In genomic region chr4:96968545-96969164, GRCm38 (mm10) we compare ENCODE assay signal across 15 mouse cellular contexts.
DNase-seq lines count a peak whose midpoint lies in the region; ATAC-seq lines count a peak whose summit lies in the region.
"Had no signal": no experiment of that assay in that cellular context is flagged by ENCODE, and none has a peak within 500 bp of the region (broad histone marks: within the 10 kb centered on the region; RNA-seq: fewer than 3 reads in every experiment).

No protein-coding gene starts in this region.

- H3K9me3 ChIP-seq in hindbrain, embryonic 11.5 days (ENCODE audit: control insufficient read depth, low read length): no peaks in the 10 kb centered on the region
- H3K9me3 ChIP-seq in hindbrain, embryonic 10.5 days: no peaks in the 10 kb centered on the region
- no peaks in the 10 kb centered on the region for H3K9me3 ChIP-seq in neural tube, embryonic 15.5 days (replicated peaks)
- H3K9me3 ChIP-seq: liver, embryonic 13.5 days; megakaryocyte, embryonic 14.5 days had no signal

- H3K36me3 ChIP-seq in hindbrain, embryonic 11.5 days (ENCODE audit: control insufficient read depth, insufficient read depth, low read length): no peaks in the 10 kb centered on the region
- H3K36me3 ChIP-seq in hindbrain, embryonic 10.5 days: no peaks in the 10 kb centered on the region
- no peaks in the 10 kb centered on the region for H3K36me3 ChIP-seq in neural tube, embryonic 15.5 days
- H3K36me3 ChIP-seq: liver, embryonic 13.5 days had no signal

- WGBS in hindbrain, embryonic 11.5 days: 81% methylated on average over 10 of the region's 10 CpGs
- 78% methylated on average over 10 of the region's 10 CpGs for WGBS in hindbrain, embryonic 10.5 days
- 44% methylated on average over 10 of the region's 10 CpGs for WGBS in neural tube, embryonic 15.5 days

- H3K27ac ChIP-seq in hindbrain, embryonic 11.5 days (ENCODE audit: low read depth, low read length): no peak overlapping the region
- H3K27ac ChIP-seq in hindbrain, embryonic 10.5 days: no peak overlapping the region
- peak overlapping the region; percentile 45; the same call in 1 of the 2 replicates for H3K27ac ChIP-seq in neural tube, embryonic 15.5 days (replicated peaks)
- H3K27ac ChIP-seq: liver, embryonic 13.5 days had no signal

- no peaks in the 10 kb centered on the region for H3K27me3 ChIP-seq in hindbrain, embryonic 11.5 days (ENCODE audit: control insufficient read depth, insufficient read depth, low read length)
- H3K27me3 ChIP-seq in hindbrain, embryonic 10.5 days (ENCODE audit: insufficient read depth, poor library complexity, severe bottlenecking): no peaks in the 10 kb centered on the region
- H3K27me3 ChIP-seq in neural tube, embryonic 15.5 days (replicated peaks): no peaks in the 10 kb centered on the region
- H3K27me3 ChIP-seq: liver, embryonic 13.5 days; megakaryocyte, embryonic 14.5 days had no signal

- H3K9ac ChIP-seq in hindbrain, embryonic 11.5 days (ENCODE audit: low read depth, low read length): no peak overlapping the region
- no peak overlapping the region for H3K9ac ChIP-seq in neural tube, embryonic 15.5 days (replicated peaks)
- H3K9ac ChIP-seq: liver, embryonic 13.5 days had no signal

- no peaks in the 10 kb centered on the region for H3K4me1 ChIP-seq in hindbrain, embryonic 11.5 days (replicated peaks; ENCODE audit: control insufficient read depth, insufficient read depth, low read length)
- H3K4me1 ChIP-seq in hindbrain, embryonic 10.5 days (replicated peaks): no peaks in the 10 kb centered on the region
- no peaks in the 10 kb centered on the region for H3K4me1 ChIP-seq in neural tube, embryonic 15.5 days
- H3K4me1 ChIP-seq: liver, embryonic 13.5 days; megakaryocyte, embryonic 14.5 days had no signal

- no peak for DNase-seq in hindbrain, embryonic 11.5 days (ENCODE audit: low spot score)
- DNase-seq in hindbrain, embryonic 10.5 days (ENCODE audit: low spot score): no peak
- peak; percentile 33 to 34 for DNase-seq in right cerebral cortex, adult 2 months (ENCODE audit: low spot score in 2 of 2)
- DNase-seq in right cerebral cortex, postnatal 4 days: no peak
- DNase-seq in layer of hippocampus, adult 9-11 months: peak; percentile 59
- no peak for DNase-seq in lung, postnatal 4 days
- no peak for DNase-seq in adrenal gland, adult 18-20 months (ENCODE audit: low spot score in 2 of 2)
- DNase-seq: adrenal gland, postnatal 36 days; cerebellum, adult 9-10 months; heart, adult 11 months; heart, postnatal 4 days; kidney, postnatal 4 days; liver, embryonic 13.5 days had no signal

- ATAC-seq in hindbrain, embryonic 11.5 days (ENCODE audit: low FRiP score): peak; percentile 63
- ATAC-seq in neural tube, embryonic 15.5 days (ENCODE audit: low FRiP score): peak; percentile 85; the same call in 1 of the 2 replicates

- H3K4me3 ChIP-seq in hindbrain, embryonic 11.5 days (ENCODE audit: low read depth, low read length): no peak overlapping the region
- no peak overlapping the region for H3K4me3 ChIP-seq in hindbrain, embryonic 10.5 days
- H3K4me3 ChIP-seq in neural tube, embryonic 15.5 days (replicated peaks): no peak overlapping the region
- H3K4me3 ChIP-seq: liver, embryonic 13.5 days; megakaryocyte, embryonic 14.5 days had no signal

- no peak overlapping the region for H3K4me2 ChIP-seq in hindbrain, embryonic 11.5 days (replicated peaks; ENCODE audit: low read depth, low read length)
- no peak overlapping the region for H3K4me2 ChIP-seq in neural tube, embryonic 15.5 days
- H3K4me2 ChIP-seq: liver, embryonic 13.5 days had no signal

Comparison
In these comparisons a context has a peak if more than half of its experiments do, and no peak if none do; other contexts are left out.
1. DNase-seq: peak in right cerebral cortex, adult 2 months (2 of 2) and layer of hippocampus, adult 9-11 months (single experiment); none in hindbrain, embryonic 11.5 days (single experiment), hindbrain, embryonic 10.5 days (single experiment), right cerebral cortex, postnatal 4 days (single experiment), lung, postnatal 4 days (0 of 2) and adrenal gland, adult 18-20 months (0 of 2).